Mouse (Mus musculus): ENCODE results near the gene Asic2.

DNA sequence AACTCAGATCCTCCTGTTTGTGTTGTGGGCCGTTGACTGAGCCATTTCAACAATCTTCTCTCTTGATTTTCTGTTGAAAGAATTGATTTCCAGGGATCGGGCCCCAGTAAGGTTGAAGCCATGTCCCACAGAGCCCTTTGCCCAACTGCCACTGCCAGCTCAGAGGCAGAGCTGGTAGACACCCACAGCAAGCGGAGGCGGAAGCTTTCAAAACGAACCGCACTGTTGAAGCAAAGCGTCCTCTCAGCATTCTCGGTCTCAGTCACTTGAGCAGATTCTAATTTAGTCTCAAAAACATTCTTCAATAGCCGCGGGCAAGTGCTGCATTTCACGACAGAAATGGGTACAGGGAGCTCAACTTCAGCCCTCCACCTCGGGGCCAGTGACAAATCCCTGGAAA is 958.9 kb downstream of the Asic2 start:
- no peak for TF ChIP-seq CTCF (IDR thresholded peaks at IDR 0.05; ENCODE audit: borderline replicate concordance, insufficient read depth, low read length)
- no peak for TF ChIP-seq POLR2A (IDR thresholded peaks at IDR 0.05; ENCODE audit: low read depth, low read length)

Measured in embryonic fibroblast, embryonic 13.5 days (primary cell).